Comparison of ENCODE assay signal across 8 mouse cellular contexts in genomic region chr8:80895397-80895796, GRCm38 (mm10). TPM values are rescaled to one million over a fixed set of nuclear protein-coding genes. Genes with fewer than 3 reads are reported as not detected.
DNase-seq lines count a peak whose midpoint lies in the region; ATAC-seq and TF ChIP-seq lines count a peak whose summit lies in the region.

No protein-coding gene starts in this region.

- no peak overlapping the region for H3K4me3 ChIP-seq in midbrain, embryonic 10.5 days
- no peak overlapping the region for H3K4me3 ChIP-seq in midbrain, embryonic 11.5 days (ENCODE audit: low read depth, low read length)
- H3K4me3 ChIP-seq in heart, embryonic 10.5 days: peak overlapping the region; percentile 6; the same call in 1 of the 2 replicates
- H3K4me3 ChIP-seq in stomach, postnatal 0 days (ENCODE audit: low read depth, low read length): no peak overlapping the region

- H3K27ac ChIP-seq in midbrain, embryonic 10.5 days (replicated peaks): no peak overlapping the region
- no peak overlapping the region for H3K27ac ChIP-seq in midbrain, embryonic 11.5 days (ENCODE audit: low read depth, low read length)
- H3K27ac ChIP-seq in heart, embryonic 10.5 days: no peak overlapping the region
- no peak overlapping the region for H3K27ac ChIP-seq in stomach, postnatal 0 days (replicated peaks)

- no peaks in the 10 kb centered on the region for H3K36me3 ChIP-seq in midbrain, embryonic 10.5 days
- no peaks in the 10 kb centered on the region for H3K36me3 ChIP-seq in midbrain, embryonic 11.5 days (ENCODE audit: control insufficient read depth, insufficient read depth, low read length)
- no peaks in the 10 kb centered on the region for H3K36me3 ChIP-seq in heart, embryonic 10.5 days
- H3K36me3 ChIP-seq in stomach, postnatal 0 days (ENCODE audit: control insufficient read depth, insufficient read depth, low read length): no peaks in the 10 kb centered on the region

- peak; percentile 17; the same call in 1 of the 2 replicates for TF ChIP-seq CTCF in stomach, postnatal 0 days (IDR thresholded peaks at IDR 0.05; ENCODE audit: low read depth)

- intact Hi-C loops in left cerebral cortex, postnatal 25 days (cut with DNase I): no loop called here

- H3K9ac ChIP-seq in midbrain, embryonic 11.5 days (ENCODE audit: low read length): no peak overlapping the region
- no peak overlapping the region for H3K9ac ChIP-seq in stomach, postnatal 0 days (ENCODE audit: low read length)

- 43% methylated on average over 6 of the region's 6 CpGs for WGBS in midbrain, embryonic 10.5 days
- 36% methylated on average over 6 of the region's 6 CpGs for WGBS in midbrain, embryonic 11.5 days
- 23% methylated on average over 6 of the region's 6 CpGs for WGBS in heart, embryonic 10.5 days
- 31% methylated on average over 6 of the region's 6 CpGs for WGBS in stomach, postnatal 0 days

- DNase-seq in midbrain, embryonic 10.5 days (ENCODE audit: low spot score): peak; percentile 15
- DNase-seq in midbrain, embryonic 11.5 days (ENCODE audit: low spot score, missing footprints): no peak
- DNase-seq in heart, embryonic 10.5 days (ENCODE audit: low spot score): no peak
- peak; percentile 48 to 62 for DNase-seq in kidney, postnatal 4 days
- DNase-seq in stomach, postnatal 0 days (ENCODE audit: low spot score): no peak
- no peak for DNase-seq in left cerebral cortex, postnatal 25 days (ENCODE audit: low spot score in 2 of 2)
- DNase-seq in spleen, postnatal 4 days (ENCODE audit: low spot score in 2 of 2): no peak

- ATAC-seq in midbrain, embryonic 11.5 days (ENCODE audit: low FRiP score): no peak
- ATAC-seq in stomach, postnatal 0 days (ENCODE audit: low FRiP score, low TSS enrichment): no peak
- no peak for ATAC-seq in cerebellum, adult (ENCODE audit: insufficient number of reproducible peaks, low FRiP score, low TSS enrichment)

- H3K4me1 ChIP-seq in midbrain, embryonic 10.5 days: peaks cover 6% of the 10 kb centered on the region; the same call in 1 of the 2 replicates
- H3K4me1 ChIP-seq in midbrain, embryonic 11.5 days (ENCODE audit: control insufficient read depth, insufficient read depth, low read length): no peaks in the 10 kb centered on the region
- peaks cover 7% of the 10 kb centered on the region for H3K4me1 ChIP-seq in heart, embryonic 10.5 days
- no peaks in the 10 kb centered on the region for H3K4me1 ChIP-seq in stomach, postnatal 0 days (replicated peaks; ENCODE audit: control insufficient read depth, insufficient read depth)

- H3K27me3 ChIP-seq in midbrain, embryonic 10.5 days (ENCODE audit: low read depth, poor library complexity, severe bottlenecking): no peaks in the 10 kb centered on the region
- no peaks in the 10 kb centered on the region for H3K27me3 ChIP-seq in midbrain, embryonic 11.5 days (ENCODE audit: control insufficient read depth, insufficient read depth, low read length)
- no peaks in the 10 kb centered on the region for H3K27me3 ChIP-seq in heart, embryonic 10.5 days (ENCODE audit: insufficient read depth, poor library complexity, severe bottlenecking)
- H3K27me3 ChIP-seq in stomach, postnatal 0 days (ENCODE audit: control insufficient read depth, insufficient read depth, low read length): no peaks in the 10 kb centered on the region

- H3K9me3 ChIP-seq in midbrain, embryonic 10.5 days (replicated peaks): no peaks in the 10 kb centered on the region
- no peaks in the 10 kb centered on the region for H3K9me3 ChIP-seq in midbrain, embryonic 11.5 days (ENCODE audit: control insufficient read depth, low read length)
- H3K9me3 ChIP-seq in heart, embryonic 10.5 days: no peaks in the 10 kb centered on the region
- H3K9me3 ChIP-seq in stomach, postnatal 0 days (ENCODE audit: control insufficient read depth, low read length): no peaks in the 10 kb centered on the region

- no peak for TF ChIP-seq EP300 in stomach, postnatal 0 days (optimal IDR thresholded peaks at IDR 0.05)

- no peak overlapping the region for H3K4me2 ChIP-seq in midbrain, embryonic 11.5 days
- peak overlapping the region; percentile 21 for H3K4me2 ChIP-seq in stomach, postnatal 0 days (replicated peaks; ENCODE audit: low read depth)

RNA-seq across cellular contexts. Expression of gene Gab1, which starts 15.1 kb away (rescaled TPM):
- 12.9 and 13.0 TPM in 2 replicates for polyA plus RNA-seq in midbrain, embryonic 10.5 days (2016; fragmentation: Nextera tagmentation; extraction: Ambion mirVana)
- polyA plus RNA-seq in midbrain, embryonic 11.5 days (2014; fragmentation: Nextera tagmentation; extraction: Ambion mirVana): 17.2 and 18.0 TPM in 2 replicates
- 24.8 and 37.6 TPM in 2 replicates for polyA plus RNA-seq in heart, embryonic 10.5 days (2016; fragmentation: Nextera tagmentation; extraction: Ambion mirVana)
- 7.3 and 8.3 TPM in 2 replicates for polyA plus RNA-seq in stomach, postnatal 0 days (2015; fragmentation: Nextera tagmentation; extraction: Ambion mirVana)
- total RNA-seq in left cerebral cortex, postnatal 25 days (2021): 10 to 100 TPM; 13.6 to 14.1 TPM

Comparison
In these comparisons a context has a peak if more than half of its experiments do, and no peak if none do; other contexts are left out.
1. DNase-seq: peak in midbrain, embryonic 10.5 days (single experiment) and kidney, postnatal 4 days (2 of 2); none in midbrain, embryonic 11.5 days (single experiment), heart, embryonic 10.5 days (single experiment), stomach, postnatal 0 days (single experiment), left cerebral cortex, postnatal 25 days (0 of 2) and spleen, postnatal 4 days (0 of 2).